Mouse (Mus musculus) testis, adult 2 months (tissue): Measurements from ENCODE around the gene Kri1.

Experiments
- CTCF ChIP-seq: fragments of 200-500 bp; IDR thresholded peaks from 2 replicates; pipeline ENCODE4 v1.5.1; 2012; ENCODE audit warnings: low read depth, mild to moderate bottlenecking, inconsistent platforms, low read length, moderate library complexity; ENCODE audit not compliant: control insufficient read depth, insufficient read depth, insufficient replicate concordance
- POLR2A ChIP-seq: fragments of 200-500 bp; IDR thresholded peaks from 2 replicates; pipeline ENCODE4 v1.6.1; 2012; ENCODE audit warnings: low read depth, mild to moderate bottlenecking, inconsistent platforms, low read length, moderate library complexity; ENCODE audit not compliant: control insufficient read depth

GRCm38 (mm10) chr9:21292271-21292670, 4.5 kb upstream of the Kri1 start:
- TF ChIP-seq POLR2A (no peak), CTCF (no peak)
